Mouse (Mus musculus) midbrain, embryonic 10.5 days (tissue): ENCODE measurements around the gene Swap70. TPM values are rescaled to one million over a fixed set of nuclear protein-coding genes. Genes with fewer than 3 reads are reported as not detected.

Experiments
- DNase-seq: peaks from one replicate; pipeline ENCODE4 v3.0.0-alpha.2; 2017; ENCODE audit warnings: low spot score
- H3K27ac ChIP-seq: fragments of 300-500 bp; sonication (generic); replicated peaks from 2 replicates; pipeline ENCODE4 v1.5.1; 2016; ENCODE audit warnings: mild to moderate bottlenecking
- H3K27me3 ChIP-seq: fragments of 300-500 bp; sonication (generic); 2 replicates; pipeline ENCODE4 v1.6.1; 2016; ENCODE audit warnings: low read depth, mild to moderate bottlenecking; ENCODE audit not compliant: poor library complexity, severe bottlenecking
- H3K36me3 ChIP-seq: fragments of 300-500 bp; sonication (generic); 2 replicates; pipeline ENCODE4 v1.6.1; 2016; ENCODE audit warnings: mild to moderate bottlenecking, moderate library complexity
- H3K4me1 ChIP-seq: fragments of 300-500 bp; sonication (generic); 2 replicates; pipeline ENCODE4 v1.6.1; 2016
- H3K4me3 ChIP-seq: fragments of 300-500 bp; sonication (generic); 2 replicates; pipeline ENCODE4 v1.5.1; 2016; ENCODE audit warnings: mild to moderate bottlenecking, moderate library complexity
- H3K9me3 ChIP-seq: fragments of 300-500 bp; sonication (generic); replicated peaks from 2 replicates; pipeline ENCODE4 v1.6.1; 2016; ENCODE audit warnings: mild to moderate bottlenecking
- WGBS: fragments of 180-500 bp; shearing (Covaris S2); methylation state at CpG from one replicate; pipeline ENCODE4 v1.1.7; 2016; 5-methylcytosine and 5-hydroxymethylcytosine counted together
- polyA plus RNA-seq: library from polyadenylated mRNA; unstranded; fragments of >200 nt; fragmentation: Nextera tagmentation; extraction: Ambion mirVana; gene quantifications from 2 replicates; pipeline ENCODE4 v1.2.1, GENCODE M21; 2016

Swap70 gene
- polyA plus RNA-seq, 1 experiment from 2014 or later = 26.0 TPM

- Histone ChIP-seq H3K36me3 (peaks cover 9% of the 10 kb centered on the region; the same call in 1 of the 2 replicates), H3K4me1 (peaks cover 12% of the 10 kb centered on the region), H3K9me3 (no peaks in the 10 kb centered on the region), H3K4me3 (no peak overlapping the region), H3K27ac (no peak overlapping the region), H3K27me3 (no peaks in the 10 kb centered on the region)
- no peak for DNase-seq
- WGBS = 94% methylated on average over 5 of the region's 5 CpGs
Observed at GRCm38 (mm10) chr7:110242290-110242581, 20.7 kb downstream of the Swap70 start.

- WGBS = 95% methylated on average over 9 of the region's 9 CpGs
- DNase-seq = no peak
Observed at GRCm38 (mm10) chr7:110245128-110245527, 23.6 kb downstream of the Swap70 start.

GRCm38 (mm10) chr7:110246526-110246925 is 25.0 kb downstream of the Swap70 start:
- Histone ChIP-seq H3K4me3 (no peak overlapping the region), H3K4me1 (no peaks in the 10 kb centered on the region), H3K9me3 (no peaks in the 10 kb centered on the region), H3K27me3 (no peaks in the 10 kb centered on the region), H3K36me3 (peaks cover 9% of the 10 kb centered on the region; the same call in 1 of the 2 replicates), H3K27ac (no peak overlapping the region)
- DNase-seq = no peak
- WGBS = 92% methylated on average over 9 of the region's 9 CpGs

More at GRCm38 (mm10) chr7:110245128-110245527, 23.6 kb downstream of the Swap70 start:
- Histone ChIP-seq H3K4me3 (no peak overlapping the region), H3K4me1 (no peaks in the 10 kb centered on the region), H3K36me3 (peaks cover 9% of the 10 kb centered on the region; the same call in 1 of the 2 replicates), H3K27me3 (no peaks in the 10 kb centered on the region), H3K9me3 (no peaks in the 10 kb centered on the region), H3K27ac (no peak overlapping the region)

GRCm38 (mm10) chr7:110247801-110248200 is 26.3 kb downstream of the Swap70 start:
- 88% methylated on average over 3 of the region's 3 CpGs for WGBS
- no peaks in the 10 kb centered on the region for H3K4me1 ChIP-seq
- no peak for DNase-seq
- H3K4me3 ChIP-seq = no peak overlapping the region
- no peak overlapping the region for H3K27ac ChIP-seq
- H3K27me3 ChIP-seq = no peaks in the 10 kb centered on the region
- H3K36me3 ChIP-seq = peaks cover 16% of the 10 kb centered on the region
- no peaks in the 10 kb centered on the region for H3K9me3 ChIP-seq

GRCm38 (mm10) chr7:110248677-110249076 is 27.2 kb downstream of the Swap70 start:
- WGBS = 88% methylated on average over 4 of the region's 4 CpGs
- no peak for DNase-seq
- H3K9me3 ChIP-seq = no peaks in the 10 kb centered on the region

GRCm38 (mm10) chr7:110253861-110254260 is 32.4 kb downstream of the Swap70 start:
- Histone ChIP-seq H3K4me1 (no peaks in the 10 kb centered on the region), H3K4me3 (no peak overlapping the region), H3K9me3 (no peaks in the 10 kb centered on the region), H3K36me3 (peaks cover 15% of the 10 kb centered on the region), H3K27ac (no peak overlapping the region), H3K27me3 (no peaks in the 10 kb centered on the region)
- 83% methylated on average over 2 of the region's 2 CpGs for WGBS
- DNase-seq = no peak

More at GRCm38 (mm10) chr7:110248677-110249076, 27.2 kb downstream of the Swap70 start:
- Histone ChIP-seq H3K4me3 (no peak overlapping the region), H3K36me3 (peaks cover 24% of the 10 kb centered on the region), H3K27ac (no peak overlapping the region), H3K27me3 (no peaks in the 10 kb centered on the region), H3K4me1 (no peaks in the 10 kb centered on the region)

GRCm38 (mm10) chr7:110254395-110254794 is 32.9 kb downstream of the Swap70 start:
- Histone ChIP-seq H3K9me3 (no peaks in the 10 kb centered on the region), H3K27ac (no peak overlapping the region), H3K4me3 (no peak overlapping the region), H3K4me1 (no peaks in the 10 kb centered on the region), H3K27me3 (no peaks in the 10 kb centered on the region), H3K36me3 (peaks cover 15% of the 10 kb centered on the region)
- WGBS = 86% methylated on average over 5 of the region's 5 CpGs
- DNase-seq = no peak

- DNase-seq = no peak
- Histone ChIP-seq H3K27ac (no peak overlapping the region), H3K27me3 (no peaks in the 10 kb centered on the region), H3K9me3 (no peaks in the 10 kb centered on the region), H3K4me1 (no peaks in the 10 kb centered on the region), H3K4me3 (no peak overlapping the region), H3K36me3 (peaks cover 15% of the 10 kb centered on the region)
- 89% methylated on average over 2 of the region's 2 CpGs for WGBS
Observed at GRCm38 (mm10) chr7:110257059-110257458, 35.5 kb downstream of the Swap70 start.

- Histone ChIP-seq H3K27me3 (no peaks in the 10 kb centered on the region), H3K27ac (no peak overlapping the region), H3K4me3 (no peak overlapping the region), H3K36me3 (peaks cover 2% of the 10 kb centered on the region), H3K9me3 (no peaks in the 10 kb centered on the region), H3K4me1 (no peaks in the 10 kb centered on the region)
- DNase-seq = no peak
- WGBS = 83% methylated on average over 11 of the region's 11 CpGs
Observed at GRCm38 (mm10) chr7:110258196-110258950, 36.9 kb downstream of the Swap70 start.

GRCm38 (mm10) chr7:110259966-110260711 is 38.6 kb downstream of the Swap70 start:
- Histone ChIP-seq H3K36me3 (no peaks in the 10 kb centered on the region), H3K9me3 (no peaks in the 10 kb centered on the region), H3K27me3 (no peaks in the 10 kb centered on the region), H3K4me3 (no peak overlapping the region), H3K4me1 (no peaks in the 10 kb centered on the region), H3K27ac (no peak overlapping the region)
- DNase-seq = no peak
- WGBS = 89% methylated on average over 4 of the region's 4 CpGs

- Histone ChIP-seq H3K27me3 (no peaks in the 10 kb centered on the region), H3K36me3 (no peaks in the 10 kb centered on the region), H3K4me1 (no peaks in the 10 kb centered on the region), H3K27ac (no peak overlapping the region), H3K4me3 (no peak overlapping the region), H3K9me3 (no peaks in the 10 kb centered on the region)
- no peak for DNase-seq
- WGBS = 89% methylated on average over 4 of the region's 4 CpGs
Observed at GRCm38 (mm10) chr7:110261807-110262206, 40.3 kb downstream of the Swap70 start.

GRCm38 (mm10) chr7:110262661-110263060 is 41.1 kb downstream of the Swap70 start:
- Histone ChIP-seq H3K4me3 (no peak overlapping the region), H3K36me3 (no peaks in the 10 kb centered on the region), H3K4me1 (no peaks in the 10 kb centered on the region), H3K27ac (no peak overlapping the region), H3K27me3 (no peaks in the 10 kb centered on the region), H3K9me3 (no peaks in the 10 kb centered on the region)
- DNase-seq = no peak
- WGBS = 85% methylated on average over 1 of the region's 1 CpGs

GRCm38 (mm10) chr7:110263474-110263873 is 42.0 kb downstream of the Swap70 start:
- DNase-seq = no peak
- H3K36me3 ChIP-seq = 0 out of 2 replicates have a peak, but pooled peaks cover 2% of the 10 kb centered on the region
- no peaks in the 10 kb centered on the region for H3K27me3 ChIP-seq
- H3K4me1 ChIP-seq = no peaks in the 10 kb centered on the region
- no peaks in the 10 kb centered on the region for H3K9me3 ChIP-seq
- WGBS = 93% methylated on average over 1 of the region's 1 CpGs
- H3K4me3 ChIP-seq = no peak overlapping the region
- H3K27ac ChIP-seq = no peak overlapping the region
